Mouse (Mus musculus) olfactory bulb, adult 2 months (tissue): ENCODE data around the gene H2al1a. TPM values are rescaled to one million over a fixed set of nuclear protein-coding genes. Genes with fewer than 3 reads are reported as not detected.

ENCODE experiments used
- H3K27ac ChIP-seq: fragments of 200-500 bp; 2 replicates; pipeline ENCODE4 v1.5.1; 2012; ENCODE audit warnings: low read depth, low read length; ENCODE audit not compliant: insufficient read depth
- H3K4me1 ChIP-seq: fragments of 200-500 bp; 2 replicates; pipeline ENCODE4 v1.6.1; 2012; ENCODE audit warnings: low read length; ENCODE audit not compliant: control insufficient read depth, insufficient read depth
- H3K4me3 ChIP-seq: fragments of 200-500 bp; 2 replicates; pipeline ENCODE4 v1.5.1; 2012; ENCODE audit warnings: mild to moderate bottlenecking, low read depth, low read length, moderate library complexity; ENCODE audit not compliant: insufficient read depth
- CTCF ChIP-seq: fragments of 200-500 bp; IDR thresholded peaks from 2 replicates; pipeline ENCODE4 v1.5.1; 2012; ENCODE audit warnings: low read depth, mild to moderate bottlenecking, low read length, moderate library complexity; ENCODE audit not compliant: insufficient read depth
- POLR2A ChIP-seq: fragments of 200-500 bp; IDR thresholded peaks from 2 replicates; pipeline ENCODE4 v1.6.1; 2012; ENCODE audit warnings: mild to moderate bottlenecking, low read depth, low read length, moderate library complexity; ENCODE audit not compliant: insufficient read depth
- WGBS: fragments of 180-500 bp; shearing (Covaris S2); methylation state at CpG from one replicate; pipeline ENCODE4 v1.1.7; 2018; 5-methylcytosine and 5-hydroxymethylcytosine counted together
- polyA plus RNA-seq: library from polyadenylated mRNA; stranded (reverse); fragments of >200 nt; gene quantifications from 2 replicates; pipeline ENCODE4 v1.2.4, GENCODE M21; 2012; ENCODE audit warnings: low replicate concordance; ENCODE audit not compliant: missing spikeins, insufficient read depth, insufficient read length

The H2al1a gene
- polyA plus RNA-seq, 1 experiment: not detected

GRCm38 (mm10) chrX:11345762-11346161 is 46.7 kb downstream of the H2al1a start:
- no peak overlapping the region for H3K4me3 ChIP-seq
- H3K4me1 ChIP-seq: no peaks in the 10 kb centered on the region; the same call in 1 of the 2 replicates
- H3K27ac ChIP-seq: no peak overlapping the region
- no peak for TF ChIP-seq POLR2A
- no peak for TF ChIP-seq CTCF
- 65% methylated on average over 9 of the region's 9 CpGs for WGBS

GRCm38 (mm10) chrX:11346756-11347155 is 47.7 kb downstream of the H2al1a start:
- WGBS: 83% methylated on average over 3 of the region's 3 CpGs
- no peak overlapping the region for H3K27ac ChIP-seq
- TF ChIP-seq POLR2A: no peak
- no peak for TF ChIP-seq CTCF
- no peak overlapping the region for H3K4me3 ChIP-seq
- no peaks in the 10 kb centered on the region; the same call in 1 of the 2 replicates for H3K4me1 ChIP-seq

Other genes with a start within 250 kb of the H2al1a start
- not detected in 2 replicates for gene H2al1b, start 3.2 kb downstream of the H2al1a start, polyA plus RNA-seq
- not detected in 2 replicates for gene H2al1c, start 6.4 kb downstream of the H2al1a start, polyA plus RNA-seq
- not detected in 2 replicates for gene H2al1d, start 9.6 kb downstream of the H2al1a start, polyA plus RNA-seq
- gene H2al1e, start 12.7 kb downstream of the H2al1a start, polyA plus RNA-seq: not detected in 2 replicates
- gene H2al1f, start 15.9 kb downstream of the H2al1a start, polyA plus RNA-seq: not detected in 2 replicates
- gene H2al1g, start 19.0 kb downstream of the H2al1a start, polyA plus RNA-seq: not detected in 2 replicates
- not detected in 2 replicates for gene H2al1h, start 22.2 kb downstream of the H2al1a start, polyA plus RNA-seq
- not detected in 2 replicates for gene H2al1i, start 25.4 kb downstream of the H2al1a start, polyA plus RNA-seq
- not detected in 2 replicates for gene H2al1j, start 28.6 kb downstream of the H2al1a start, polyA plus RNA-seq